In the genomic region with DNA sequence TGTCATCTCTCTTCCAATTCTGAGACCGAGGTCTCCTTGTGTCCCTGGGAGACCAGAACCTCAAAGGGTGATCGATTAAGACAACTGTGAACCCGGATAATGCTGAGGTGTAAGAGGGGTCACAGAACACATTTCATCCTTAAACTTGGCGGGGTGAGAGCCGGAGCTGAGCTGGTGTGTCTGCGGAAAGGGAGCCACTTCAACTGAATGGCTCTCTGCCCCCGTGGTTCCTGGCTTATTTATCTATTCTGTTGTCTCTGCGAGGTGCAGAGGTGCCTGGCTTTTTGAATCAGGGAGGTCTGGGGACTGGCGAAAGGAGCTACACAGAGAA, we compare ENCODE assay signal across 8 mouse cellular contexts. TPM values are rescaled to one million over a fixed set of nuclear protein-coding genes. Genes with fewer than 3 reads are reported as not detected.
DNase-seq lines count a peak whose midpoint lies in the region; ATAC-seq and TF ChIP-seq lines count a peak whose summit lies in the region.

No protein-coding gene starts in this region.

- peaks cover 2% of the 10 kb centered on the region; the same call in 1 of the 2 replicates for H3K4me1 ChIP-seq in heart, embryonic 11.5 days (ENCODE audit: control insufficient read depth, insufficient read depth, low read length)
- peaks cover 32% of the 10 kb centered on the region for H3K4me1 ChIP-seq in forebrain, embryonic 10.5 days
- H3K4me1 ChIP-seq in liver, embryonic 11.5 days (replicated peaks; ENCODE audit: control insufficient read depth, insufficient read depth, low read length) = peaks cover 24% of the 10 kb centered on the region
- peaks cover 9% of the 10 kb centered on the region; the same call in 1 of the 2 replicates for H3K4me1 ChIP-seq in small intestine, adult 2 months (ENCODE audit: control insufficient read depth, insufficient read depth, insufficient read length, low read length)

- TF ChIP-seq POLR2A in small intestine, adult 2 months (IDR thresholded peaks at IDR 0.05; ENCODE audit: low read depth, low read length) = no peak

- peak overlapping the region; percentile 82 for H3K4me2 ChIP-seq in heart, embryonic 11.5 days
- peak overlapping the region; percentile 92 for H3K4me2 ChIP-seq in liver, embryonic 11.5 days

- peak overlapping the region; percentile 88 for H3K9ac ChIP-seq in heart, embryonic 11.5 days (ENCODE audit: low read depth, low read length)
- H3K9ac ChIP-seq in liver, embryonic 11.5 days (ENCODE audit: low read depth, low read length) = peak overlapping the region; percentile 95

- no peak for ATAC-seq in heart, embryonic 11.5 days (replicated peaks; ENCODE audit: insufficient number of reproducible peaks, low FRiP score, low TSS enrichment)
- ATAC-seq in CD4-positive, CD25-positive, alpha-beta regulatory T cell, adult 4 months = peak; percentile 28
- peak; percentile 16 for ATAC-seq in liver, embryonic 11.5 days (replicated peaks; ENCODE audit: low FRiP score)

- no peaks in the 10 kb centered on the region for H3K36me3 ChIP-seq in heart, embryonic 11.5 days (ENCODE audit: control insufficient read depth, insufficient read depth, low read length)
- no peaks in the 10 kb centered on the region for H3K36me3 ChIP-seq in forebrain, embryonic 10.5 days (replicated peaks)
- no peaks in the 10 kb centered on the region for H3K36me3 ChIP-seq in liver, embryonic 11.5 days (ENCODE audit: control insufficient read depth, insufficient read depth, low read length)
- H3K36me3 ChIP-seq in small intestine, adult 2 months (ENCODE audit: control insufficient read depth, insufficient read depth, low read length) = peaks cover 14% of the 10 kb centered on the region; the same call in 1 of the 2 replicates

- no peak for DNase-seq in heart, adult 8-10 months (ENCODE audit: low spot score)
- DNase-seq in forebrain, embryonic 10.5 days (ENCODE audit: extremely low spot score, low spot score) = peak; percentile 45
- DNase-seq in liver, embryonic 11.5 days (ENCODE audit: low spot score) = no peak
- DNase-seq in spleen, adult 18-20 months = no peak
- no peak for DNase-seq in frontal cortex, adult 2 months (ENCODE audit: extremely low spot score in 1 of 2, low spot score in 1 of 2)

- TF ChIP-seq CTCF in small intestine, adult 2 months (IDR thresholded peaks at IDR 0.05; ENCODE audit: extremely low read depth, insufficient read length, insufficient replicate concordance, low read depth, low read length) = no peak

- H3K9me3 ChIP-seq in heart, embryonic 11.5 days (replicated peaks; ENCODE audit: control insufficient read depth, low read length) = no peaks in the 10 kb centered on the region
- H3K9me3 ChIP-seq in forebrain, embryonic 10.5 days = peaks cover 4% of the 10 kb centered on the region; the same call in 1 of the 2 replicates
- H3K9me3 ChIP-seq in liver, embryonic 11.5 days (ENCODE audit: control insufficient read depth, low read length) = no peaks in the 10 kb centered on the region

- peak overlapping the region; percentile 80 for H3K4me3 ChIP-seq in heart, embryonic 11.5 days (ENCODE audit: low read depth, low read length)
- peak overlapping the region; percentile 58 for H3K4me3 ChIP-seq in forebrain, embryonic 10.5 days
- peak overlapping the region; percentile 81 for H3K4me3 ChIP-seq in liver, embryonic 11.5 days (ENCODE audit: low read depth, low read length)
- peak overlapping the region; percentile 96 for H3K4me3 ChIP-seq in small intestine, adult 2 months (ENCODE audit: low read depth, low read length)

- peak overlapping the region; percentile 79 for H3K27ac ChIP-seq in heart, embryonic 11.5 days (ENCODE audit: low read depth, low read length)
- peak overlapping the region; percentile 90 for H3K27ac ChIP-seq in forebrain, embryonic 10.5 days
- H3K27ac ChIP-seq in liver, embryonic 11.5 days (ENCODE audit: low read depth, low read length) = peak overlapping the region; percentile 95
- peak overlapping the region; percentile 97 for H3K27ac ChIP-seq in small intestine, adult 2 months (ENCODE audit: insufficient read depth, low read depth, low read length)

- WGBS in heart, embryonic 11.5 days (ENCODE audit: insufficient replicate concordance) = 1% methylated on average over 9 of the region's 9 CpGs
- 6% methylated on average over 9 of the region's 9 CpGs for WGBS in forebrain, embryonic 10.5 days
- 3% methylated on average over 9 of the region's 9 CpGs for WGBS in liver, embryonic 11.5 days
- under 1% methylated on average over 9 of the region's 9 CpGs for WGBS in small intestine, adult 2 months

- no peaks in the 10 kb centered on the region for H3K27me3 ChIP-seq in heart, embryonic 11.5 days (ENCODE audit: control insufficient read depth, insufficient read depth, low read length)
- H3K27me3 ChIP-seq in forebrain, embryonic 10.5 days (ENCODE audit: poor library complexity, severe bottlenecking) = 0 out of 2 replicates have a peak, but pooled peaks cover 4% of the 10 kb centered on the region
- no peaks in the 10 kb centered on the region for H3K27me3 ChIP-seq in liver, embryonic 11.5 days (replicated peaks; ENCODE audit: control insufficient read depth, insufficient read depth, low read length)
- no peaks in the 10 kb centered on the region for H3K27me3 ChIP-seq in small intestine, adult 2 months (ENCODE audit: control insufficient read depth, insufficient read depth, low read length)

RNA-seq across cellular contexts. Expression of gene Acsl5, which starts 1.5 kb away (rescaled TPM):
- polyA plus RNA-seq in heart, embryonic 11.5 days (2014; fragmentation: Nextera tagmentation; extraction: Ambion mirVana) = 28.6 and 35.8 TPM in 2 replicates
- total RNA-seq in heart, adult 8-10 months (2022) = 10 to 100 TPM; 10.8 to 12.4 (median 11.5) TPM
- polyA plus RNA-seq in CD4-positive, CD25-positive, alpha-beta regulatory T cell, adult 4 months (2017; shearing (Covaris generic)) = 10 to 100 TPM; 66.4 to 83.1 TPM
- 24.7 and 26.2 TPM in 2 replicates for polyA plus RNA-seq in forebrain, embryonic 10.5 days (2016; fragmentation: Nextera tagmentation; extraction: Ambion mirVana)
- 125 and 130 TPM in 2 replicates for polyA plus RNA-seq in liver, embryonic 11.5 days (2014; fragmentation: Nextera tagmentation; extraction: Ambion mirVana)
- 73.3 and 185 TPM in 2 replicates for polyA plus RNA-seq in small intestine, adult 2 months (2012; rRNA removed)
- 24.2 and 25.8 TPM in 2 replicates for polyA plus RNA-seq in frontal cortex, adult 2 months (2012; rRNA removed)

RNA-seq across cellular contexts. Expression of gene Gucy2g, which starts 12.2 kb away (rescaled TPM):
- polyA plus RNA-seq in heart, embryonic 11.5 days (2014; fragmentation: Nextera tagmentation; extraction: Ambion mirVana) = not detected in 2 replicates
- total RNA-seq in heart, adult 8-10 months (2022) = not detected
- under 1 TPM in 1 of 2 experiments, not detected in 1; 0.15 TPM for polyA plus RNA-seq in CD4-positive, CD25-positive, alpha-beta regulatory T cell, adult 4 months (2017; shearing (Covaris generic))
- polyA plus RNA-seq in forebrain, embryonic 10.5 days (2016; fragmentation: Nextera tagmentation; extraction: Ambion mirVana) = not detected in 2 replicates
- polyA plus RNA-seq in liver, embryonic 11.5 days (2014; fragmentation: Nextera tagmentation; extraction: Ambion mirVana) = 0.04 TPM in 1 of 2 replicates, not detected in the other
- 0.03 TPM in 1 of 2 replicates, not detected in the other for polyA plus RNA-seq in small intestine, adult 2 months (2012; rRNA removed)
- polyA plus RNA-seq in frontal cortex, adult 2 months (2012; rRNA removed) = 3.8 and 4.6 TPM in 2 replicates
